Mouse (Mus musculus) midbrain, embryonic 12.5 days (tissue): ENCODE data around the gene Map3k15. TPM values are rescaled to one million over a fixed set of nuclear protein-coding genes. Genes with fewer than 3 reads are reported as not detected.

Source experiments
- ATAC-seq: fragments of 200-750 bp; cut with Nextera tagmentation; 2 replicates; pipeline ENCODE4 v1.8.0; 2017; ENCODE audit warnings: low read depth, moderate TSS enrichment, moderate library complexity; ENCODE audit not compliant: low FRiP score
- H3K27ac ChIP-seq: fragments of 300-500 bp; sonication (generic); replicated peaks from 2 replicates; pipeline ENCODE4 v1.5.1; 2016; ENCODE audit warnings: mild to moderate bottlenecking
- H3K27me3 ChIP-seq: fragments of 300-500 bp; sonication (generic); 2 replicates; pipeline ENCODE4 v1.6.1; 2016; ENCODE audit warnings: mild to moderate bottlenecking
- H3K36me3 ChIP-seq: fragments of 300-500 bp; sonication (generic); 2 replicates; pipeline ENCODE4 v1.6.1; 2016
- H3K4me1 ChIP-seq: fragments of 300-500 bp; sonication (generic); 2 replicates; pipeline ENCODE4 v1.6.1; 2016
- H3K4me2 ChIP-seq: fragments of 300-500 bp; sonication (generic); replicated peaks from 2 replicates; pipeline ENCODE4 v1.6.1; 2016; ENCODE audit warnings: mild to moderate bottlenecking, moderate library complexity
- H3K4me3 ChIP-seq: fragments of 300-500 bp; sonication (generic); 2 replicates; pipeline ENCODE4 v1.5.1; 2016; ENCODE audit warnings: mild to moderate bottlenecking
- H3K9ac ChIP-seq: fragments of 300-500 bp; sonication (generic); replicated peaks from 2 replicates; pipeline ENCODE4 v1.6.1; 2016; ENCODE audit warnings: mild to moderate bottlenecking, moderate library complexity
- H3K9me3 ChIP-seq: fragments of 300-500 bp; sonication (generic); 2 replicates; pipeline ENCODE4 v1.6.1; 2016; ENCODE audit warnings: mild to moderate bottlenecking
- WGBS: fragments of 180-500 bp; shearing (Covaris S2); methylation state at CpG from one replicate; pipeline ENCODE4 v1.1.7; 2016; 5-methylcytosine and 5-hydroxymethylcytosine counted together
- polyA plus RNA-seq: library from polyadenylated mRNA; unstranded; fragments of >200 nt; fragmentation: Nextera tagmentation; extraction: Ambion mirVana; gene quantifications from 2 replicates; pipeline ENCODE4 v1.2.1, GENCODE M21; 2016

The Map3k15 gene
- polyA plus RNA-seq, 1 experiment from 2014 or later: 0.42 TPM

DNA sequence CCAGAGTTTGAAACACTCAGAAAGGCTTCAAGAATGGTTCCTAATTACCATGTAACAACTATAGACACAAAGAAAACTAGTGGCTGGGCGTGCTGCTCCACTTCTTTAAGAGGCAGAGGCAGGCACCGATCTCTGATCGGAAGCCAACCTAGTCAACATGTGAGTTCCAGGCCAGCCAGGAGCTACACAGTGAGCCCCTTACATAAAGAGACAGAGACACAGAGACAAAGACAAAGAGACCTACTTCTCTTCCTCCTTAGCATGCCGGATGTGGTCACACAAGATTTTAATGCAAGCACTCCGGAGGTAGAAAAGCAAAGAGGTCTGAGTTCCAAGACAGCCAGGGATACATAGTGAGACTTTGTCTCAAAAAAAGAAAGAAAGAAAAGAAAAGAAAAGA, 147.9 kb downstream of the Map3k15 start:
- no peak overlapping the region for H3K27ac ChIP-seq
- H3K9me3 ChIP-seq: no peaks in the 10 kb centered on the region
- H3K36me3 ChIP-seq: peaks cover 4% of the 10 kb centered on the region; the same call in 1 of the 2 replicates
- WGBS: 30% methylated on average over 5 of the region's 5 CpGs
- H3K9ac ChIP-seq: no peak overlapping the region
- H3K4me2 ChIP-seq: peak overlapping the region; percentile 71
- no peak for ATAC-seq
- peak overlapping the region; percentile 68 for H3K4me3 ChIP-seq
- peaks cover 12% of the 10 kb centered on the region for H3K27me3 ChIP-seq
- peaks cover 6% of the 10 kb centered on the region; the same call in 1 of the 2 replicates for H3K4me1 ChIP-seq

DNA sequence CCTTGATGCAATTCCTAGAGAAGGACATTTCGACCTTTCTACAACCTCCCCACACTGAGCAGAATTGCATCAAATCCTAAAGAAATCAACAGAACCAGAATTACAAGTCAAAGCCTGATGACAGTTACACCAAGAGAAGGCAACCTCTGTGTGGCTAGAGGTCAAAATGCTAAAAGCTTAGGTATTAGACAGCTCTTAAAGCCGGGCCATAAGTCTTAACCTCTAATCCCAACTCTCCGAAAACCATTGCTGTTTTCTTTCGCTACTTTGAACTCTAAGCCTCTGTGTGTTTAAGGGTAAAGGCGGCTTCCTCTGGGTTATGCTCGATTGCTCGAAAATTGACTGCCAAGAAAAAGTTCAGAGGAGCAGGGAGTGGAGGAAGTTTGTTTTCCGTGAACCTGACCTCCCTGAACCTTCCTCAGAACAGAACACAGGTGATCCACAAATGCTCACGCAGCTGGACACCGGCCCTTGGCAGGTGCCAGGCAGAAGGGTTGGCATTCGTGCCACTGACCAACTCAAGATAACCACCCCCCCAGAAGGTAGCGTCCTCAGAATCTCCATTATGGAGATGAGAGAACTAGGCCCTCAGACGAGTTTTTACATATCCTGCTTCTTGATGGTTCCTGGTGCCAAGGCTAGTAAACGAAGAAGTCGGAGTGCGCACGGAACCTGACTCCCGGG, 149.1 kb downstream of the Map3k15 start:
- WGBS: 30% methylated on average over 18 of the region's 18 CpGs
- Histone ChIP-seq H3K4me2 (peak overlapping the region; percentile 71), H3K27ac (peak overlapping the region; percentile 84; the same call in 1 of the 2 replicates), H3K4me3 (peak overlapping the region; percentile 68), H3K4me1 (peaks cover 6% of the 10 kb centered on the region; the same call in 1 of the 2 replicates), H3K9ac (peak overlapping the region; percentile 69), H3K36me3 (peaks cover under 1% of the 10 kb centered on the region; the same call in 1 of the 2 replicates), H3K9me3 (no peaks in the 10 kb centered on the region), H3K27me3 (peaks cover 12% of the 10 kb centered on the region)
- ATAC-seq: peak; percentile 0; the same call in 1 of the 2 replicates

DNA sequence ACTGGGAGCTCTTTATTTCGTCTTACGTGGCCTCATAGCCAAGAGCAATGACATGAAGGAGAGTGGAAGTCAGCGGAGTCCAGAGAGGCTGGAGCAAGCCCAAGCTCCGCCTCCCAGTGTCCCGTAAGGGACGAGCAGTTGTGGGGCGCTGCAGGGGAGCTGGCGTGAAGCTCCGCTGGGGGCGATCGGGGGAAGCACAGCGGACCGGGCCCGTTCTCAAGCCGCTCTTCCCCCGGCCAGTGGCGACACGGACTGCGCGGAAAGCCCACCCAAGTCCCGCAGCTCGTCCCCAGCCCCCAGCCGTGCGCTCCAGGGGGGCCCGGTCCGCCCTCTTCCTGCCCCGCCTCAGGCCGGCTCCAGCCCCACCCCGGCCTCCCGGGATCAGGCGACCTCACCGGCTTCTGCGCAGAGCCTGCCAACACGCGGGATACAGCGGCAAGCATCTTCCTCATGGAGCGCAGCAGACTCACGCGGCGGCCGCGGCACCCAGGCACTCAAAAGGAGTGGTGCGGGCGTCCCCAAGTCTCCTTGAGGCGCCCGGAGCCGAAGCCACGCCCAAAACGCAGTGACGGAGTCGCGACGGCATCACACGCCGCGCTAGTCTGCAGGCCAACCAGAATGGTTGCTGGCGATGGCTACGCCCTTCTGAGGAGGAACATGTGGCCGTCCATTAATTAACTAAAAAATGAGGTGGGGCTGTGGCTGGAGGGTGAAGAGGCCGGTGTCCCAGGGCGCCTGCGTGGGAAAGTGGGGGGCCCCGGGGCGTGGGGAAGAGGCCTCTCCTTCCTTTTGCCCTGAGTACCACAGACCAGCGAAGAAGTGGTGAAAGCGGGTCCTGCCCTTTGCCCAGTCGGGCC, 149.9 kb downstream of the Map3k15 start, which contains the start of gene Pdha1:
Gene Pdha1 (minus strand): TSS at position 553 of the 857 bp plus-strand sequence.
- ATAC-seq: peak; percentile 99
- H3K36me3 ChIP-seq: no peaks in the 10 kb centered on the region
- H3K4me2 ChIP-seq: peak within 1 kb of the TSS; percentile 71
- H3K27me3 ChIP-seq: peaks cover 12% of the 10 kb centered on the region
- peaks cover 6% of the 10 kb centered on the region; the same call in 1 of the 2 replicates for H3K4me1 ChIP-seq
- peak within 1 kb of the TSS; percentile 68 for H3K4me3 ChIP-seq
- peak within 1 kb of the TSS; percentile 69 for H3K9ac ChIP-seq
- 26% methylated on average over 64 of the region's 67 CpGs for WGBS
- peak within 1 kb of the TSS; percentile 84 for H3K27ac ChIP-seq
- H3K9me3 ChIP-seq: no peaks in the 10 kb centered on the region

DNA sequence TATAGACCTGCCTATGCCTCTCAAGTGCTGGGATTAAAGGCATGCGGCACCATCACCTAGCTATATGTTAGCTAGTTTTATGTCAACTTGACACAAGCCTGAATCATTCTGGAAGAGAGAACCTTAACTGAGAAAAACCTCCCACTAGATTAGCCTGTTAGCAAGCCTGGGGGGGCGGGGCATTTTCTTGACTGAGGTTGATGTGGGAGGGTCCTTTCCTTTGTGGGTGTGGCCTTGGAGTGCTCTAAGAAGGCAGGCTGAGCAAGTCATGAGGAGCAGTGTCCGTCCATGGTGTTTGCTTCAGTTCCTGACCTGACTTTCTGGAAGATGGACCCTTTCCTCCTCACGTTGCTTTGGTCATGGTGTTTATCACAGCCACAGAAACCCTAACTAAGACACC, 158.6 kb downstream of the Map3k15 start:
- 81% methylated on average over 4 of the region's 4 CpGs for WGBS

DNA sequence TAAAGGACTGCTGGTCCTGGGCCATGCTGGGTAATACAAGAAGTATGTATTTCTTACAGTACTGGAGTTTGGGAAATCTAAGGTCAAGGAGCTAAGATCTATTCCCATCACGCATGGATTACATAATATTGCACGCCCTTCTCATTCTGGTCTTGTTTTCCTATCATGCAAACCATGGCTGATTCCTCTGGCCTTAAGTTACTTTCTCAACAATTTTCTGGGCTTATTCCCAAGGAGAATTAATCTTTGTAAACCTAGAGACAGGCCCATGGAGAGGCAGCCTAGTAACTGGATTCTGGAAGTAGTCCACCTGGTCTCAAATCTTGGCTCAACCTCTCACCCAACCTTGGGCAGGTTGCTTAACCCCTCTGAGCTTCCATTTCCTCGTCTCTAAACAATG, 159.2 kb downstream of the Map3k15 start:
- 89% methylated on average over 3 of the region's 3 CpGs for WGBS
- Histone ChIP-seq H3K4me2 (no peak overlapping the region), H3K9me3 (no peaks in the 10 kb centered on the region), H3K27me3 (peaks cover 4% of the 10 kb centered on the region; the same call in 1 of the 2 replicates), H3K27ac (no peak overlapping the region), H3K36me3 (no peaks in the 10 kb centered on the region), H3K4me1 (no peaks in the 10 kb centered on the region), H3K4me3 (no peak overlapping the region), H3K9ac (no peak overlapping the region)
- ATAC-seq: no peak

More for the DNA sequence above, 158.6 kb downstream of the Map3k15 start:
- no peak for ATAC-seq
- Histone ChIP-seq H3K4me3 (no peak overlapping the region), H3K27me3 (peaks cover 4% of the 10 kb centered on the region; the same call in 1 of the 2 replicates), H3K9ac (no peak overlapping the region), H3K4me1 (no peaks in the 10 kb centered on the region), H3K36me3 (no peaks in the 10 kb centered on the region), H3K9me3 (no peaks in the 10 kb centered on the region), H3K27ac (no peak overlapping the region), H3K4me2 (no peak overlapping the region)

DNA sequence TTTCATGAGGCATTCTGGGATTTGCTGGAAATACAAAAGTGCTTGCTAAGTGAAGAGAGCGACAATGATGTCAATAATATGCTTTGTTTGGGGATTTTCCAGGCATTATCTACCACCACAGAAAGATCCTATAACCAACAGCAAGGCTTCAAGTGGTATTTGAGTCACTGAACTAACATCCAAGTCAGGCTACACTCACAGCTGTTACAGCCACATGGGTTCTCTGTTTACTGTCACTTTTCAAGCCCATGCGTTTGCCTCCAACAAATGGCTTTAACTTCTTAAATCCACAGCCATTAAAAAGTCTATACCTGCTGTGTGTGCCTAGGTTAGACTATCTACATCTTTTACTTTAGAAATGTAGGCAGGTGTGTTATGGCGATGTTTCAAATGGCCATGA, 160.6 kb downstream of the Map3k15 start:
- Histone ChIP-seq H3K36me3 (no peaks in the 10 kb centered on the region), H3K4me2 (no peak overlapping the region), H3K27ac (no peak overlapping the region), H3K27me3 (peaks cover 4% of the 10 kb centered on the region; the same call in 1 of the 2 replicates), H3K9me3 (no peaks in the 10 kb centered on the region), H3K9ac (no peak overlapping the region), H3K4me1 (no peaks in the 10 kb centered on the region), H3K4me3 (no peak overlapping the region)
- WGBS: 82% methylated on average over 3 of the region's 3 CpGs
- no peak for ATAC-seq

DNA sequence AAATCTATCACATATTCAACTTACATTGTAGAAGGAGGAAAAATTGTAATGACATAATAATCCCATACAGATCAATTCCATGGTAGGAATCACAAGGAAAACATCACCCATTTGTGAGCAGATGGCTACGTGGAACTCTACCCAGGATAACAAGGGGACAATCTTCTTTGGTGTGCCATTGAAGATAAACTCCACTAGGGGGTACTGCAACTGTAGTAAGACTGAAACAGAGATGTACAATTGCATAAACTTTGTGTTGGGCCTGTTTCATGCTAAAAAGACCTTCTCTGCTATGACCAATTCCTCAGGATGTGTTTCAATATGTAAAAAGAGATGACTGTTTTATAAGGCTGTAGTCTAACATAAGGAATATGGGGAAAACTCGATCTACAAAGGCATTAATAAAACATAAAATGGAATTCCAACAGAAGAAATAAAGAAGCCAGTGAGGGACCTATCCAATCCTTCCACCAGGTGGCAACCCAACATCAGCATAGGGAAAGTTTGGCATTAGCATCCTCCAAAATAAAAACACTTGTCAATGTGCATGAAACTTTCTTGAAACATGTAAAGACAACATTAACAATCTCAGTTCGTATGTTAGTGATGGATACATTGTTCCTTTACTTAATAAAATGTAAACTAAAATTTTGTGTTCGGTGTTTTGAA, 165.0 kb downstream of the Map3k15 start:
- Histone ChIP-seq H3K9ac (no peak overlapping the region), H3K36me3 (no peaks in the 10 kb centered on the region), H3K9me3 (no peaks in the 10 kb centered on the region), H3K4me1 (no peaks in the 10 kb centered on the region), H3K4me2 (no peak overlapping the region), H3K4me3 (no peak overlapping the region), H3K27ac (no peak overlapping the region), H3K27me3 (peaks cover 4% of the 10 kb centered on the region; the same call in 1 of the 2 replicates)
- ATAC-seq: no peak
- WGBS: 51% methylated on average over 4 of the region's 4 CpGs

DNA sequence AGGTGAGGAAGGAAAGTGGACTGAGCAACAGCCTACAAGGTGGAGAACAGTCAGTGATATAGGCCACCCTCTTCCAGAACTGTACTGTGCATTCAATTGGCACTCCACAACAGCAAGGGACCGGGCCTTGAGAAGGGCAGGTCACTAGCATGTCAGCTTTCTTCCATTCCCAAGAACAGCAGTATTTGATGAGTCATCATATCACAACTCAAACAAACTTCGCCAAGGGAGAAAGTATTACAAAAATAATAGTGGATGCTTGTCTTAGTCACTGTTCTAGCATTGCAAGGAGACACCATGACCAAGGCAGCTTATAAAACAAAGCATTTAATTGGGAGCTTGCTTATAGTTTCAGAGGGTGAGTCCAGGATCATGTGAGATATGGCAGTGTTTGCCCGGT, 176.0 kb downstream of the Map3k15 start:
- no peaks in the 10 kb centered on the region for H3K36me3 ChIP-seq
- no peaks in the 10 kb centered on the region for H3K4me1 ChIP-seq
- H3K27me3 ChIP-seq: no peaks in the 10 kb centered on the region
- H3K4me2 ChIP-seq: no peak overlapping the region
- no peaks in the 10 kb centered on the region for H3K9me3 ChIP-seq
- H3K9ac ChIP-seq: no peak overlapping the region
- 86% methylated on average over 3 of the region's 3 CpGs for WGBS
- H3K4me3 ChIP-seq: no peak overlapping the region
- no peak overlapping the region for H3K27ac ChIP-seq
- ATAC-seq: no peak

DNA sequence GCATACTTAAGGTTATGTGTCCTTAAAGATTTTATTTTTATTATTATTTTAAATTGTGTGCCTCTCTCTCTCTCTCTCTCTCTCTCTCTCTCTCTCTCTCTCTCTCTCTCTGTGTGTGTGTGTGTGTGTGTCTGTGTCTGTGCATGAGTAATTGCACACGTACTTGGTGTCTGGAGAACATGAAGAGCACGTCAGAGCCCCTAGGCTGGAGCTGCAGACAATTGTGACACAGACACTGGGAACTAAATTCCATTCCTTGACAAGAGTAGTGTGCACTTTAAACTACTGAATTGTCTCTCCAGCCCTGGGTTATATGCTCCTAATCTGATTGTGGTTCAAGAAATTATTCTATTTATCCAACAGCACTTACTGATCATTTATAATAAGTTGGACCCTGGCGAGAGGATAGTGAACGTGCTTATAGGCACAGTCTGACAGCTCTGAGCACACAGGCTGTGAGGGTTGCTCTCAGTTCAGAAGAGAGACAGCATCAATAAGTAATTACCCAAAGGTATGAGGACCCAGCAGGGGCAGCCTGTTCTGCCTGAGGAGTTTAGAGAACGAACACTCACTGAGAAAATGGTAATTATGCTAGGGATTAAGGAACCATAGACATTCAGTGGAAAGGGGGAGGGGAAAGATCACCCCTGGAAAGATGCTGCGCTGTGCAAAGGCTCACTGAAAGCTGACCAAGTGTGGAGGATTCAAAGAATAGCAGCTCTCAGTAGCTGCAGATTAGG, 178.2 kb downstream of the Map3k15 start:
- no peak overlapping the region for H3K9ac ChIP-seq
- no peaks in the 10 kb centered on the region for H3K27me3 ChIP-seq
- 0 out of 2 replicates have a peak, but pooled peaks cover 2% of the 10 kb centered on the region for H3K4me1 ChIP-seq
- H3K27ac ChIP-seq: peak overlapping the region; percentile 73
- ATAC-seq: peak; percentile 88
- 30% methylated on average over 6 of the region's 6 CpGs for WGBS
- H3K4me3 ChIP-seq: no peak overlapping the region
- no peaks in the 10 kb centered on the region for H3K36me3 ChIP-seq
- no peak overlapping the region for H3K4me2 ChIP-seq
- H3K9me3 ChIP-seq: no peaks in the 10 kb centered on the region

DNA sequence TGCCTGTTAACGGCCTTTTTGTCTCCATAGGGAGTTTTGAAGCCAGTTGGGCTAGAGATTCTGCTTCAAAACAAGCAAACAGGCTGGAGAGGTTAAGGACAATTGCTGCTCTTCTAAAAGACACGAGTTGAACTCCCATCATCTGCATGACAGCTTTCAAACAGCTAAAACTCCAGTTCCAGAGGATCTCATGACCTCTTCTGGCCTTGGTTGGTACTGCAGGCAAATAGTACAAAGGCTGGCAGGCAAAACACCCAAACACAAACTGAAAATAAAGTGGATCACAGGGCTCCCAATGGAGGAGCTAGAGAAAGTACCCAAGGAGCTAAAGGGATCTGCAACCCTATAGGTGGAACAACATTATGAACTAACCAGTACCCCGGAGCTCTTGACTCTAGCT, 181.9 kb downstream of the Map3k15 start:
- ATAC-seq: no peak
- Histone ChIP-seq H3K4me1 (0 out of 2 replicates have a peak, but pooled peaks cover 2% of the 10 kb centered on the region), H3K27ac (no peak overlapping the region), H3K9me3 (no peaks in the 10 kb centered on the region), H3K4me3 (no peak overlapping the region), H3K9ac (no peak overlapping the region), H3K27me3 (peaks cover 4% of the 10 kb centered on the region; the same call in 1 of the 2 replicates), H3K4me2 (no peak overlapping the region), H3K36me3 (no peaks in the 10 kb centered on the region)
- 22% methylated on average over 3 of the region's 3 CpGs for WGBS
